Comparison of ENCODE assay signal across 16 mouse cellular contexts in genomic region chrX:161032423-161032822, GRCm38 (mm10). TPM values are rescaled to one million over a fixed set of nuclear protein-coding genes. Genes with fewer than 3 reads are reported as not detected.
DNase-seq lines count a peak whose midpoint lies in the region; ATAC-seq and TF ChIP-seq lines count a peak whose summit lies in the region.
"Had no signal": no experiment of that assay in that cellular context is flagged by ENCODE, and none has a peak within 500 bp of the region (broad histone marks: within the 10 kb centered on the region; RNA-seq: fewer than 3 reads in every experiment).

No protein-coding gene starts in this region.

- H3K4me1 ChIP-seq in forebrain, embryonic 14.5 days (ENCODE audit: control insufficient read depth, insufficient read depth, low read length): no peaks in the 10 kb centered on the region
- no peaks in the 10 kb centered on the region for H3K4me1 ChIP-seq in forebrain, embryonic 13.5 days
- H3K4me1 ChIP-seq in lung, embryonic 14.5 days (ENCODE audit: insufficient read depth): no peaks in the 10 kb centered on the region
- H3K4me1 ChIP-seq: heart, embryonic 13.5 days; limb, embryonic 13.5 days had no signal

- H3K9me3 ChIP-seq in forebrain, embryonic 14.5 days (replicated peaks; ENCODE audit: control insufficient read depth, low read length): no peaks in the 10 kb centered on the region
- H3K9me3 ChIP-seq in forebrain, embryonic 13.5 days (replicated peaks): no peaks in the 10 kb centered on the region
- H3K9me3 ChIP-seq in lung, embryonic 14.5 days (ENCODE audit: low read depth, low read length): no peaks in the 10 kb centered on the region
- H3K9me3 ChIP-seq: G1E; heart, embryonic 13.5 days; limb, embryonic 13.5 days had no signal

- H3K36me3 ChIP-seq in forebrain, embryonic 14.5 days (ENCODE audit: control insufficient read depth, insufficient read depth, low read length): no peaks in the 10 kb centered on the region
- no peaks in the 10 kb centered on the region for H3K36me3 ChIP-seq in forebrain, embryonic 13.5 days (ENCODE audit: poor library complexity, severe bottlenecking)
- no peaks in the 10 kb centered on the region for H3K36me3 ChIP-seq in lung, embryonic 14.5 days (ENCODE audit: insufficient read depth)
- H3K36me3 ChIP-seq: G1E; heart, embryonic 13.5 days; limb, embryonic 13.5 days had no signal

- no peak overlapping the region for H3K9ac ChIP-seq in forebrain, embryonic 14.5 days (ENCODE audit: low read length)
- no peak overlapping the region for H3K9ac ChIP-seq in forebrain, embryonic 13.5 days
- no peak overlapping the region for H3K9ac ChIP-seq in lung, embryonic 14.5 days
- H3K9ac ChIP-seq: heart, embryonic 13.5 days; limb, embryonic 13.5 days had no signal

- no peak overlapping the region for H3K4me2 ChIP-seq in forebrain, embryonic 14.5 days (ENCODE audit: low read length)
- no peak overlapping the region for H3K4me2 ChIP-seq in forebrain, embryonic 13.5 days
- H3K4me2 ChIP-seq in lung, embryonic 14.5 days: no peak overlapping the region
- H3K4me2 ChIP-seq: heart, embryonic 13.5 days; limb, embryonic 13.5 days had no signal

- ATAC-seq in forebrain, embryonic 14.5 days: no peak
- ATAC-seq in forebrain, embryonic 13.5 days: no peak
- ATAC-seq in lung, embryonic 14.5 days (ENCODE audit: insufficient read depth): no peak
- peak; percentile 61; the same call in 1 of the 2 replicates for ATAC-seq in megakaryocyte progenitor cell, adult 5-6 weeks (replicated peaks; ENCODE audit: poor library complexity)

- TF ChIP-seq CTCF in lung, embryonic 14.5 days (IDR thresholded peaks at IDR 0.05; ENCODE audit: low read depth): peak; percentile 29

- WGBS in forebrain, embryonic 14.5 days: 59% methylated on average over 2 of the region's 2 CpGs
- 52% methylated on average over 2 of the region's 2 CpGs for WGBS in forebrain, embryonic 13.5 days
- WGBS in lung, embryonic 14.5 days: 40% methylated on average over 2 of the region's 2 CpGs

- no peaks in the 10 kb centered on the region for H3K27me3 ChIP-seq in forebrain, embryonic 14.5 days (replicated peaks; ENCODE audit: control insufficient read depth, insufficient read depth, low read length)
- no peaks in the 10 kb centered on the region; the same call in 1 of the 2 replicates for H3K27me3 ChIP-seq in forebrain, embryonic 13.5 days
- H3K27me3 ChIP-seq in lung, embryonic 14.5 days (ENCODE audit: insufficient read depth, low read length): no peaks in the 10 kb centered on the region
- H3K27me3 ChIP-seq: heart, embryonic 13.5 days had no signal

- peak; percentile 24 for DNase-seq in forebrain, embryonic 14.5 days (ENCODE audit: low spot score)
- DNase-seq in lung, embryonic 14.5 days: peak; percentile 19
- no peak for DNase-seq in lung, postnatal 36 days
- peak; percentile 4 for DNase-seq in ES-CJ7 (ENCODE audit: low read depth, low spot score)
- DNase-seq in frontal cortex, postnatal 36 days (ENCODE audit: low spot score in 2 of 2): no peak
- no peak for DNase-seq in left cerebral cortex, adult 11 months (ENCODE audit: low spot score)
- DNase-seq: adrenal gland, postnatal 36 days; cerebellum, adult 9-10 months; gastrocnemius, adult 2 months had no signal

- no peak overlapping the region for H3K4me3 ChIP-seq in forebrain, embryonic 14.5 days (ENCODE audit: low read depth, low read length)
- H3K4me3 ChIP-seq in forebrain, embryonic 13.5 days: no peak overlapping the region
- no peak overlapping the region for H3K4me3 ChIP-seq in lung, embryonic 14.5 days (ENCODE audit: low read depth, low read length)
- H3K4me3 ChIP-seq: gastrocnemius, adult 2 months; heart, embryonic 13.5 days; limb, embryonic 13.5 days; myocyte had no signal

- H3K27ac ChIP-seq in forebrain, embryonic 14.5 days (ENCODE audit: low read depth, low read length): no peak overlapping the region
- no peak overlapping the region for H3K27ac ChIP-seq in forebrain, embryonic 13.5 days
- no peak overlapping the region for H3K27ac ChIP-seq in lung, embryonic 14.5 days (ENCODE audit: low read depth)
- H3K27ac ChIP-seq: gastrocnemius, adult 2 months; heart, embryonic 13.5 days; limb, embryonic 13.5 days; macrophage had no signal

RNA-seq across cellular contexts. Expression of gene Cdkl5, which starts 37.9 kb away (rescaled TPM):
- 5.5 and 8.9 TPM in 2 replicates for polyA plus RNA-seq in forebrain, embryonic 14.5 days (2014; fragmentation: Nextera tagmentation; extraction: Ambion mirVana)
- polyA plus RNA-seq in forebrain, embryonic 13.5 days (2015; fragmentation: Nextera tagmentation; extraction: Ambion mirVana): 4.3 and 4.8 TPM in 2 replicates
- 2.1 and 2.3 TPM in 2 replicates for polyA plus RNA-seq in lung, embryonic 14.5 days (2014; fragmentation: Nextera tagmentation; extraction: Ambion mirVana)
- total RNA-seq in megakaryocyte progenitor cell, adult 5-6 weeks (2015): 1.9 and 2.0 TPM in 2 replicates
- total RNA-seq in megakaryocyte progenitor cell, adult 5-6 weeks (2017): 0.83 and 1.8 TPM in 2 replicates

Comparison
In these comparisons a context has a peak if more than half of its experiments do, and no peak if none do; other contexts are left out.
1. DNase-seq: peak in forebrain, embryonic 14.5 days (single experiment), lung, embryonic 14.5 days (single experiment) and ES-CJ7 (single experiment); none in lung, postnatal 36 days (single experiment), frontal cortex, postnatal 36 days (0 of 2) and left cerebral cortex, adult 11 months (single experiment).